Mouse (Mus musculus) cerebellum, adult 11 months (tissue): Measurements from ENCODE around the gene Dohh.
A peak's percentile ranks its signal among the peaks of the same experiment; 100 is the strongest.

Experiments used
- DNase-seq: peaks from one replicate; pipeline ENCODE4 v3.0.0; 2022

The Dohh gene

DNA sequence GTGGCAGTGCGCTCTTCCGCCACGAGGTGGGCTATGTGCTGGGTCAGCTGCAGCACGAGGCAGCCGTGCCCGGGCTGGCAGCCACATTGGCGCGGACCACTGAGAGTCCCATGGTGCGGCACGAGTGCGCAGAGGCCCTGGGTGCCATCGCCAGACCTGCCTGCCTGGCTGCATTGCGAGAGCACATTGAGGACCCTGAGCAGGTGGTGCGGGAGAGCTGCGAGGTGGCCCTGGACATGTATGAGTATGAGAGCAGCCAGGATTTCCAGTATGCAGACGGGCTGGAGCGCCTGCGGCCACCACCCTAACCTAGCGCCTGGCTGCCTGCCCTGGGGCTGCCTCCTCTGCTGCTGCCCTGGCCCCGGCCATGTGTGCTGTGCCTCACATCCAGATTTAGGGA is 3.5 kb downstream of the Dohh start:
- DNase-seq, result no peak

DNA sequence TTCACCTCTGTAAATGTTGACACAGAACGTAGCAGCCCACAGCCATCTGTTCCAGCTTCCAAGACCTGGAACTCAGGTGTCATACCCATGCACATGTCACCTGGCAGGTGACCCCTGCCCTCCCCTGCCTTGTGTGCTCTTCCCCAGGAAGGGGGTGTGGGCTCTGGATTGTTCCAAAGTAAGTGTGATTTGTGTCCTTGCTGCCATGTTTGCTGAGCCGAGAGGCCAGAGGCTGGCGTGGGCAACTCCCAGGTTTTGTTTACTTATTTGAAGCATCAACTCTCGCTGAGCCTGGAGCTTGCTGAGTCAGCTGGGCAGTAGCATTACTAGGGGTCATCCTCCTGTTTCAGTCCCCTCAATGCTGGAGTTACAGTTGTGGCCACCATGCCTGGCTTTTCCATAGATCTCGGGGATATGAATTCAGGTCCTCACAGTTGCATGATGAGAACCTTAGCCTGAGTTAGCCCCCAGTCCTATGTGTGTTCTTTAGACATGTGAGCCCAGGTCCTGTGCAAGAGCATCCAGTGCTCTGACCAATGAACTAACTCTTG is 4.4 kb downstream of the Dohh start, which contains the start of gene Gm48552:
Gene Gm48552, plus strand, starts transcription at position 501 of the 551 bp plus-strand sequence.
- no peak for DNase-seq

- DNase-seq, result no peak
Measured at GRCm38 (mm10) chr10:81389373-81389772, 5.1 kb downstream of the Dohh start.

- DNase-seq, result peak; percentile 74
Measured at GRCm38 (mm10) chr10:81389801-81390677, 5.8 kb downstream of the Dohh start.

DNA sequence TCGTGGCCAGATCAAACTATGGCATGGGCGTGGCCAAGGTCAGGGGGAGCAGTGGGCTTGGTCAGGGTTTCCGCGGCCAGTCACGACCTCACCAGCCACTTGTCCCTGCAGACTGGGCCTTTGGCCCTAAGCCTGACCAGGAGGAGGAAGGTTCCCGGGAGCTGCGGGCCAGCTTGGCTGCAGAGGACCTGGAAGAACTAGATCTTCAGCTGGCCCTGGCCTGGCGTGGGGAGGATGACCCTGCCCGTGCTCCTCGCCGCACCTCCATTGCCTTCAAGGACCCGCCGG is 6.4 kb downstream of the Dohh start:
- no peak for DNase-seq

DNA sequence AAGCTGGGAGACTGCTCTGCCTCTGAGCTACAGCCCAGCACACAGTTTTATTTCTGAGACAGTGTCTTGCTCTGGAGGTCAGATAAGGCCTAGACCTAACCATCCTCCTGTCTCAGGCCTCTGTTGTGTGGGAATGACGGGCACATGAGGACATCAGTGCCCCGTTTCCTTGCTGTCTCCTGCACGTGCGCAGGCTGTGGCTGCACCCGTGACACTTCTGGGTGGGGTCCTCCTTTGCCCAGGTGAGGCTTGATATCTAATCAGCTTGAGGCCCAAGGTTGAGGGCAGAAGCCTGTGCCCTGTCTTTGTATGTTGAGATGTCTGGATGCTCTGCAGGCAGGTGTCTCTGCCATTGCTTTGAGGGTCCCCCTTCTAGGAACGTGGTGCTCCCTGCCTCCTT is 8.0 kb downstream of the Dohh start:
- DNase-seq, result no peak

DNA sequence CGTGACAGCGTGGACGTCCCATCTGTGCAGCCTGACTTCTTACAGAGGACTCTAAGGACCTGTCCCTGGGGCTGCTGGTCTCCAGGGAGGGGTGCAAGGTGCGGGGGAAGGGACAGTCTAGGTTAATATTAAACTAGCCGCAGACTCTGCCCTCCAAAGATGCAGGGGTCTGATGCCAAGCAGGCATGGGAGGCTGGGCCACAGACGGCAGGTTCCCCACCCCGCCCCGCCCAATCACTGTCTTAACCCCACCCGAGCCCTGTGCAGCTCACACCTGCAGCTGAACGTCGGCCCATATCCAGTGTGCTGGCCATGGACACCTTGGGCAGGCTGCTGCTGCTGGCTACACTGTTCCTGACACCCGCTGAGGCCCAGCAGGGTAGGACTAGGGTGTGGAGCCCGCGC is 8.6 kb downstream of the Dohh start, which contains the start of gene Smim24:
Gene Smim24, plus strand, starts transcription at position 271 of the 405 bp plus-strand sequence.
- DNase-seq, result no peak

GRCm38 (mm10) chr10:81393456-81394063 is 9.3 kb downstream of the Dohh start:
- no peak for DNase-seq

DNA sequence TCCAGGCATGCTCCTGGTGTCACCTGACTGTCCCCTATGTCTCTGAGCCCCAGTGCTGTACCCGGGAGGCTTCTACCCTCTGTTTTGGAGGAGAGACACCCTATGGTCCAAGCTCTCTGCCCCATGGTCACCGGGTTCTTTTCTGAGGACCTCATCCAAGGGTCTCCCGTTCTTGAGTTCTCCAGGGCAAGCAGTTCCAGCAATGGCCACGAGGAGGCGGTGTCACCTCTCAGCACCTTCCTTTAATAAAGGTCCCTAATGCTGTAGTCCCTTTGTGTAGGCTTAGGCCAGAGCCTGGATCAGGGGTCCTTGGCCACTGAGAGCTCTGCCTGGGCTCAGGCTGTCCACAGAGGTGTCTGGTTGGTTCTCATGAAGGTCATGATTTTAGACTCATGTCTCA is 10.9 kb downstream of the Dohh start:
- peak; percentile 73 for DNase-seq

DNA sequence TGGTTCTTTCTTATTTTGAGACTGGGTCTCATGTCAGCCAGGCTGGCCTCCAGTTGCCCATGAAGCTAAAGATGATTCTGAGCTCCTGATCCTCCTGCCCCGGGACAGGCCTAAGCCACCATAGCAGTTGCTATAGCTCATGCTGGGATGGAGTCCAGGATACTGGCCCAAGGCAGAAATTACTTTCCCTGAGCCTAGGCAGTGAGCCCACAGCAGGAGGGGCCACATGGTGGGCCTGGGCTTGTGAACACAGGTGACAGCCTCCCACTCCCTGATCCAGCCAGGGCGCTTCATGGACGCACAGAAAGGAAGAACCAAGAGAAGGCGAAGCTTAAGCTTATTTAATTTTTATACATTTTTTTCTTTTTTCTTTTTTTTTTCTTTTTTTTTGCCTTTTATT is 11.6 kb downstream of the Dohh start:
- DNase-seq, result no peak

- no peak for DNase-seq
Measured at GRCm38 (mm10) chr10:81396749-81397148, 12.5 kb downstream of the Dohh start.

DNA sequence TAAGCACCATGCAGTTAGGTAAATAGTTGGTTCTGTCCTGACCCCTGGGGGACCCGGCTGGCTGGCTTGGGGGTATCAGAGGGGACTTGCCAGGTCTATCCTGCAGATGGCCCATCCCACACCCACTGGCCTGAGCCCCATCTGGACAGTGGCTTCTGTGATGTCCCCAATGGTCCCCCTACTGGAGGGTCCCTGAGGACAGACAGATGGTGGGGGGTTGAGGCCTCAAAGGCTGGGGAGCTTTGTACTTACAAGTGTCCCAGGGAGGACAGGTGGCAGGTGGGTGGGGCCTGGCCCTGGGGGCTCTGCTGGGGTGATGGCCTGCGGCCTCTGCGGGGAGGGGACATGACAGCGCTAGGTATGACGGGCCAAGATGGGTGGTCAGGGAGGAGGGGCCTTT is 15.1 kb downstream of the Dohh start:
- no peak for DNase-seq

DNA sequence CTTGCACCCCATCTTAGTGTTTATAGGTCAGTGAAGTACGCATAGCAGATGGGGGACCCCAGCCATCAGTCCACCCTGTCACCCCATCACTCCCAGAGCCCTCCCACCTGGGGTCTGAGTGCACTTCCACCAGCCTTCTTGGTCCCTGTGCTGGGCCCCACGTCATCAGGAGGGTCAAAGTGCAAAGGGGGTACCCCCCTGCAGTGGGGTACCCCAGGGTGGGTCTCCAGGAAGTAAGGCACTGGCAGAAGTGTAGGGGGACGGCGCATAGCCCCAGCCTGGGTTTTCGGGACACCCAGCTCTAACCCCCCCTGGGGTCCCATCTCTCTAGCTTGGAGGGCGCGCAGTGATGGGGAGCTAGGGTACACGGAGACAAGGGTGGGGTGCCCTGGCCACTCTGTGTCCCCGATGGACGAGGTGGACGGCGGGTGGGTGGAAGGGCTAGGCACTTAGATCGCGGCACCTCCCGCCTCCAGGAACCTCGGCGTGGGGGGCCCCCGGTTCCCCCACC is 15.6 kb downstream of the Dohh start:
- DNase-seq, result no peak

- DNase-seq, result peak; percentile 88
Measured at GRCm38 (mm10) chr10:81400371-81401204, 16.4 kb downstream of the Dohh start.

DNA sequence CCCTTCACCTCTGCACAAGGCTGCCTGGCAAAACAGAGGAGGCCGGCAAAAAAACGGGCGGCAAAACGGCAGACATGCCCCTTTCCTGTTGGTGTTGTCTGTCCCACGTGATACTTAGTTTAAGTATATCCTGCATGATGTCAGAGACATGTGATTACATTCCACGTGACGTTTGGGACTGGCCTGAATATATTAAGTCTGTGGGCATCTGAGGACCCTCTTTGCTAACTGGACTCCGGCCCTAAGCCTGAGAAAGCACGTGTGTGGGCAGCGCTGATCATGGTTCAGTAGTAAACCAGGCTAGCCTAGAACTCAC is 16.9 kb downstream of the Dohh start:
- DNase-seq, result no peak

DNA sequence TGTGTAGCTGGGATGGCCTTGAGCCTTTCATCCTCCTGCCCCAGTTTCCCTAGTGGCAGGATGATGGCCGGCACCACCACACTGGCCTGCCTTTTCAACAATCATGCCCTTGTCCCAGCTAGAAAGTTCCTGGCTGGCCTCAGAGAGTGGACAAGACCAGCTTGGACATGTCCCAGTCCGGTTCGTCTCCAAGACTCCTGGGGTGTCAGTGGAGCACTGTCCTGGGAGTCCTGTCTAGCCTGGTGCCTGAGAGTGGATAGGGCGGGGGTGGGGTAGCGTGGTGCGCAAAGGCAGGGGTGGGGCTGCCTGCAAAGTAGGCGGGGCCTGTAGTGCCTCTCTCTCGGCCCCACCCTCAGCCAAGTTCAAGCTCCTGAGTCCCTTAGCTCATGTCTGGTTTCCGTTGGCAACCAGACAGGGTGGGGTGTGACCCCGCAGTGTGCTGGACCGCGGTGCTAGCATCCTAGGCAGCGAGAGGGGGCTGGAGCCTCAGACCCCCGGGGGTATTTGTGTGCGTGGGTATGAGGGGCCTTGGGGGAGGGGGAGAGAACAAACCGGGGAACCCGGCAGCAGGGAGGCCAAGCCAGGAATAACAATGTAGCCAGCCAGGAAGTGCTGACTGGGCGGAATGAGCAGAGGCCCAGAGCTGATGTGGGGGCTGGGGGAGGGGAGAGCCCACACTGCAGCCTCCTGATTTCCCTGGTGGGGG is 17.4 kb downstream of the Dohh start:
- peak; percentile 61 for DNase-seq

GRCm38 (mm10) chr10:81402227-81402765 is 18.1 kb downstream of the Dohh start:
- DNase-seq, result peak; percentile 43

GRCm38 (mm10) chr10:81403511-81403910 is 19.3 kb downstream of the Dohh start:
- peak; percentile 34 for DNase-seq

DNA sequence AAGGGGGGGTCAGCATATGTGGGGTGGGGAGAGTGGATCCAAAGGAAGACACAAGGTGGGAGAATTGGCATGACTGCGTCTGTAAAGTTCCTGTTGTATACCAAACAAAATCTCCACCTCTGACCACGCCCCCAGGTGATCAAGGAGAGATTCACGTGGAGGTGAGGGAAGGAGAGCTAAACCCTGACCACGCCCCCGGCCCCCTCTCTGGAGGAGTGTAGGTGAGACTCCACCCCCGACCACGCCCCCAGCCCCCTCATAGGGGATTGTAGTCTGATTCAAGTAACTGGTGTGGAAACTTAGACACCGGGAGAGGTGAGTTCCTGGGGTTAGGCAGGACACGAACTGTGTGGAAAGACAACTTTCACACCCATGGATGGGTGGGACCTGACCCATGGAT is 19.9 kb downstream of the Dohh start:
- DNase-seq, result peak; percentile 39

DNA sequence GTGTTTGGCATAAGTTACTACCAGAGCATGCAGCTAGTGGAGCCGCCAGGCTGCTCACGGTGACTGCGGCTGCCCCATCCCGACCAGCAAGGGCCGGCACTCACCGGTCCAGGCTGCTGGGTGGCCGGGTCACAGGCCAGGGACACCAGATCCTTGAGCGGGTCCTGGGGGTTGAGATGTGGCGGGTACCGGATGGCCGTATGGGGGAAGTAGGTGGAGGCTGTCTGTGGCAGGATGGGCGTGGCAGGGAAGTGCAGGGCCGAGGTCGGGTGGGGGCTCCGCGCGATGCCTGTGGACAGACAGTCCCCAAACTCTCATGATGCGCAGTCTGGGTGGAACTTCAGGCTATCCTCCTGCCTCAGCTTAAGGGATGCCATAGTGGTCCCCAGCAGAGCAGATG is 20.5 kb downstream of the Dohh start:
- DNase-seq, result peak; percentile 38

DNA sequence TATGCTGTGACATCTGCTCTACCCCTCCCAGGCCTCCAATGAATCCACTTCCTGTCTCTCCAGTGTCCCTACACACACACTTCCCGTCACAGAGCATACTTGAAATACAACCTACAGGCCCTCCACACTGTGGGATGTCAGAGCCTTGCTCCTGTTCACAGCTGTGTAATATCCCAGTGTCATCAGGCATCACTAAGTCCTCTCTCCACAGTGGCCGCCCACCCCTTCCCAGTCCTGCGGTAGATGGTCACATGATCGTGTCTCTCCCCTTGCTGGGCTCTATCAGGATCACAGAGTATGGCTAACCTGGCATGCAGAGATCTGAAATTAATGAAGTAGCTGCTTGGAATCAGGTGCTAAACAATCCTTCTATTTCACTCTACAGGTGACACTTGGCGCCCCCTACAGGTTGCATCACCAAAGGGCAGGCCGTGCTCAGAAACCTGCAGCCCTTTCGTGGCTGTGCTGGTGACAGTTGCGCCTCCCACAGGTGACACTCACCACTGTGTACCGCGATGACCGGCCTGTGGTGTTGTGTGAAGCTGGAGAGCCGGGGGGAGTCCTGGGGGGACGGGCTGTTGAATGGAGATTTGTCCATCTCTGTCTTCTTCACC is 21.5 kb downstream of the Dohh start:
- DNase-seq, result peak; percentile 82
